Mouse (Mus musculus): ENCODE measurements at regions not wholly inside any gene's neighbourhood (a gene's known extent, or its start where the extent isn't known, plus 50 kb on each side); places are given as distances from the start of the nearest gene placed in this dataset.
"Not testable (repeated sequence)": the region's sequence is repeated elsewhere in the genome, so short reads cannot be mapped to it uniquely, and the experiment has no call there.

GRCm38 (mm10) chr12:74825664-74826063, 351.5 kb downstream of the Kcnh5 start:
- no peak for TF ChIP-seq POLR2A (IDR thresholded peaks at IDR 0.05; ENCODE audit: extremely low read depth, insufficient read depth, low read length)
- no peak for TF ChIP-seq CTCF (IDR thresholded peaks at IDR 0.05; ENCODE audit: extremely low read depth, insufficient read depth, low read length)
- no peak overlapping the region for H3K27ac ChIP-seq (ENCODE audit: insufficient read depth, low read length)
- no peak overlapping the region for H3K4me3 ChIP-seq (ENCODE audit: insufficient read depth, low read length)
- H3K4me1 ChIP-seq (ENCODE audit: control insufficient read depth, insufficient read depth, low read length), result no peaks in the 10 kb centered on the region

- TF ChIP-seq POLR2A (IDR thresholded peaks at IDR 0.05; ENCODE audit: extremely low read depth, insufficient read depth, low read length) (no peak), CTCF (IDR thresholded peaks at IDR 0.05; ENCODE audit: extremely low read depth, insufficient read depth, low read length) (no peak)
- H3K4me1 ChIP-seq (ENCODE audit: control insufficient read depth, insufficient read depth, low read length), result no peaks in the 10 kb centered on the region
- H3K27ac ChIP-seq (ENCODE audit: insufficient read depth, low read length), result no peak overlapping the region
- no peak overlapping the region for H3K4me3 ChIP-seq (ENCODE audit: insufficient read depth, low read length)
Observed at GRCm38 (mm10) chr12:74824735-74825494, 352.2 kb downstream of the Kcnh5 start.

DNA sequence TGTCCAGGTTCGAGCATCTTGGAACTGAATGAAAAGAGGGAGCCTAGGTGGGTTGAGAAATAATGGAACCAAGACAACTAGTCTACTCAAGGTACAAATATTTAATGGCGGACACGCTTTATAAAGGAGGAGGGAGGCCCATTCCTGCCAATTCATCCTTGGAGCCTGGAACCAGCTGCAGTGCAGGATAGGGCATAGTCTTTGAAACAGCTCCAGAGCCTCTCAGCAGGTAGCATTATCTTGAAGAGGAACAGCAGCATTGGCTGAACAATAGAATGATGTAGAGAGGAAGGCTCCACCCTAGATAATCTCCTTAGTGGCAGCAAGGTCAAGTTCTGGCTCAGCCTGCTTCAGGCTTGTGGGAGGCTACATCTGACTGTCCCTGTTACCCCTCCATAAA, 361.0 kb downstream of the Kcnh5 start:
- H3K27ac ChIP-seq (ENCODE audit: insufficient read depth, low read length); H3K4me3 ChIP-seq (ENCODE audit: insufficient read depth, low read length): not testable (repeated sequence)

DNA sequence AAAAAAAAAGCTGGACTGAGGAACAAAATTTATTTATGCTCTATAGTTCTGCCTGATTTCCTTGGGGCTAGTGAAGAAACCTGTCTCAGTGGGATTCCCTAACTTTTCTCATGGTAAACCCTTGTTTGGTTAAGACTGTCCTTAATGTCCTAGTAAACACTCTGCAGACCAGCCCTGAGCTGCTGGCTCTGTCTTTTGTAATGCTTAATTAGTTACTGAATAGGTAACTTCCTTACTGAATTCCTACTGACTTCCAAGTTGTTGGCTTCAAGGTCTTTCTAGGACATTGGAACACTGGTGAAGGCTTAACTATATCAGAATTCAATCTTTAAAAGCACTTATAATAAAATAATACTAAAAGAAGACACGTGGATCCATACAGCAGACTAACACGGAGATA, 368.6 kb downstream of the Kcnh5 start:
- not testable (repeated sequence) for H3K27ac ChIP-seq (ENCODE audit: insufficient read depth, low read length); H3K4me3 ChIP-seq (ENCODE audit: insufficient read depth, low read length); H3K4me1 ChIP-seq (ENCODE audit: control insufficient read depth, insufficient read depth, low read length)

More for the DNA sequence above, 361.0 kb downstream of the Kcnh5 start:
- not testable (repeated sequence) for H3K4me1 ChIP-seq (ENCODE audit: control insufficient read depth, insufficient read depth, low read length)

DNA sequence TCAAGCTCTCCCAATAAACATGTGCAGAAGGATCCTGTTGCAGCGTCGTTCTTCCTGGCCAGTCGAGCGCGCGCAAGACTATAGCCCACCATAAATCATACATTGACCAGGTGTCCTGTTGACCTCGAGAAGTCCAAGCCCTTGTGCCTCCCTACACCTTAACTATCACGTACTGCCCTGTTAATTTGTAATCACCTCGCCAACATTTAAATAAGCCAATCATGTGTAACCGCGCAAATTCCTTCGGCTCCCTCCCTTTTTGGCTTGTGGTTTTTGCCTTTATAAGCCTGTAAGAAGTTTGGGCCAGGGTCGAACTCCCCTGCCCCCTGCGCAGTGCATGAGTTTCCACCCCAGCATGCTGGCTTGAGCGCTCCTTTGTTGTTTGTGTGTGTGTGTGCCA, 369.2 kb downstream of the Kcnh5 start:
- not testable (repeated sequence) for H3K4me1 ChIP-seq (ENCODE audit: control insufficient read depth, insufficient read depth, low read length); H3K4me3 ChIP-seq (ENCODE audit: insufficient read depth, low read length); H3K27ac ChIP-seq (ENCODE audit: insufficient read depth, low read length)

GRCm38 (mm10) chr12:74803740-74804512, 373.2 kb downstream of the Kcnh5 start:
- Histone ChIP-seq H3K27ac (ENCODE audit: insufficient read depth, low read length) (no peak overlapping the region), H3K4me3 (ENCODE audit: insufficient read depth, low read length) (no peak overlapping the region), H3K4me1 (ENCODE audit: control insufficient read depth, insufficient read depth, low read length) (no peaks in the 10 kb centered on the region)
- TF ChIP-seq POLR2A (IDR thresholded peaks at IDR 0.05; ENCODE audit: extremely low read depth, insufficient read depth, low read length) (no peak), CTCF (IDR thresholded peaks at IDR 0.05; ENCODE audit: extremely low read depth, insufficient read depth, low read length) (no peak)

GRCm38 (mm10) chr12:74792036-74792435, 385.1 kb downstream of the Kcnh5 start:
- no peak overlapping the region for H3K27ac ChIP-seq (ENCODE audit: insufficient read depth, low read length)
- TF ChIP-seq POLR2A (IDR thresholded peaks at IDR 0.05; ENCODE audit: extremely low read depth, insufficient read depth, low read length) (no peak), CTCF (IDR thresholded peaks at IDR 0.05; ENCODE audit: extremely low read depth, insufficient read depth, low read length) (no peak)
- H3K4me3 ChIP-seq (ENCODE audit: insufficient read depth, low read length), result no peak overlapping the region
- H3K4me1 ChIP-seq (ENCODE audit: control insufficient read depth, insufficient read depth, low read length), result no peaks in the 10 kb centered on the region; the same call in 1 of the 2 replicates

DNA sequence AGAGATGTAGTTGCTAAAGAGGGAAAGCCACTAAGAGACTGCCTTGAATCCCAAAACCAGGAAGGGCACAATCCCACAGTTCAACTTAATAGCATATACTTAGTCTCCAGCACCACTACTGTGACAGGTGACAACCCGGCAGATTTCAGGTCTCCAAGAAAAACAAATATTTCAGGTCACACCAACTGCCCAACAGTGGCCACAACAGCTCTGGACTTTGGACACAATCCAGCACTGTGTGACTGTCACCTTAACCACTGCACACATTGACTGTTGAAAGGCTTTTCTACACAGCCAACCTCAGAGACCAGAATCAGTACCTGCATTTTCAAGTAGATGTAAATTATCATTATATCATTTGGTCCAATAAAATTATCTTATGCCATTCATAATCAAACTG, 414.8 kb downstream of the Kcnh5 start:
- TF ChIP-seq POLR2A (IDR thresholded peaks at IDR 0.05; ENCODE audit: extremely low read depth, insufficient read depth, low read length) (no peak), CTCF (IDR thresholded peaks at IDR 0.05; ENCODE audit: extremely low read depth, insufficient read depth, low read length) (no peak)
- Histone ChIP-seq H3K27ac (ENCODE audit: insufficient read depth, low read length) (no peak overlapping the region), H3K4me1 (ENCODE audit: control insufficient read depth, insufficient read depth, low read length) (no peaks in the 10 kb centered on the region), H3K4me3 (ENCODE audit: insufficient read depth, low read length) (no peak overlapping the region)

- Histone ChIP-seq H3K4me1 (ENCODE audit: control insufficient read depth, insufficient read depth, low read length) (no peaks in the 10 kb centered on the region), H3K4me3 (ENCODE audit: insufficient read depth, low read length) (no peak overlapping the region), H3K27ac (ENCODE audit: insufficient read depth, low read length) (no peak overlapping the region)
- TF ChIP-seq POLR2A (IDR thresholded peaks at IDR 0.05; ENCODE audit: extremely low read depth, insufficient read depth, low read length), result no peak
- no peak for TF ChIP-seq CTCF (IDR thresholded peaks at IDR 0.05; ENCODE audit: extremely low read depth, insufficient read depth, low read length)
Observed at GRCm38 (mm10) chr12:74745051-74745450, 428.9 kb upstream of the Gm11042 start.

GRCm38 (mm10) chr12:74728866-74729265, 412.7 kb upstream of the Gm11042 start:
- Histone ChIP-seq H3K27ac (ENCODE audit: insufficient read depth, low read length) (no peak overlapping the region), H3K4me3 (ENCODE audit: insufficient read depth, low read length) (no peak overlapping the region), H3K4me1 (ENCODE audit: control insufficient read depth, insufficient read depth, low read length) (no peaks in the 10 kb centered on the region)
- TF ChIP-seq POLR2A (IDR thresholded peaks at IDR 0.05; ENCODE audit: extremely low read depth, insufficient read depth, low read length), result no peak
- TF ChIP-seq CTCF (IDR thresholded peaks at IDR 0.05; ENCODE audit: extremely low read depth, insufficient read depth, low read length), result no peak
